Mouse (Mus musculus) stomach, postnatal 0 days (tissue): ENCODE results near the gene Sox6.

Experiments used
- CTCF ChIP-seq: IDR thresholded peaks from 2 replicates; pipeline ENCODE4 v1.5.1; 2016; ENCODE audit warnings: antibody characterized with exemption, low read depth, mild to moderate bottlenecking, moderate library complexity
- EP300 ChIP-seq: optimal IDR thresholded peaks from 2 replicates; pipeline ENCODE3; 2016; ENCODE audit warnings: antibody characterized with exemption

DNA sequence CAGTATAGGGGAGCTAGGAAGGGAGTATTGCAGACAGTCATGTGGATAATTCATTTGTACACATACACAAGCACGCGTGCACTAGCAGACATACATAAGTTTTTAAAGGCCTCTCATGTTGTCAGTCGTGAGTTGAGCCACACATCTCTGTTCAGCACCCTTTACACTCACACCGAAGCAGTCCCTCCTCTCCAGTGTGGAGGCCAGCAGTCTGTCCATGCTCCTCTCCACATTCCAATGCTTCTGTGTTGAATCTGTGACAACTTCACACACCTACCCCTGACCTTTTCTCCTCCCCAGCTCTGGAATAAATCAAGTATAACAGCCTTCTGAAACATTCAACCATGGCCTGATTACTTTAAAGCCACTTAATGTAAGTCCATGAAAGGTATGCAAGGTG is 408.3 kb downstream of the Sox6 start:
- no peak for TF ChIP-seq CTCF
- TF ChIP-seq EP300: no peak
